Mouse (Mus musculus) cortical plate, adult 2 months (tissue): Measurements from ENCODE around the gene Trim56.

Experiments
- CTCF ChIP-seq: fragments of 200-500 bp; IDR thresholded peaks from 2 replicates; pipeline ENCODE4 v1.5.1; 2011; ENCODE audit warnings: mild to moderate bottlenecking, control low read depth, low read length; ENCODE audit not compliant: insufficient read depth; ENCODE audit errors: extremely low read depth
- POLR2A ChIP-seq: fragments of 200-500 bp; IDR thresholded peaks from 2 replicates; pipeline ENCODE4 v1.6.1; 2011; ENCODE audit warnings: mild to moderate bottlenecking, low read length, control low read depth; ENCODE audit not compliant: insufficient read depth; ENCODE audit errors: extremely low read depth

GRCm38 (mm10) chr5:137065923-137066322 lies 50.1 kb downstream of the Trim56 start:
- no peak for TF ChIP-seq CTCF
- no peak for TF ChIP-seq POLR2A
